Mouse (Mus musculus) spleen, postnatal 10 days (tissue): Measurements from ENCODE around the gene Ifi27l2b.

Experiments
- DNase-seq, 2 experiments: peaks; one replicate each; pipeline ENCODE4 v3.0.0; 2021 to 2022; ENCODE audit warnings: low spot score in 2 of 2

Ifi27l2b gene

GRCm38 (mm10) chr12:103434861-103435260, 22.2 kb downstream of the Ifi27l2b start:
- no peak for DNase-seq

GRCm38 (mm10) chr12:103433986-103434731, 22.9 kb downstream of the Ifi27l2b start, which contains the start of gene Ifi27:
Gene Ifi27 (plus strand): TSS chr12:103434211.
- peak in 1 of 2 experiments; percentile 55 for DNase-seq

GRCm38 (mm10) chr12:103433430-103433829, 23.6 kb downstream of the Ifi27l2b start:
- DNase-seq = no peak

- no peak for DNase-seq
Observed at GRCm38 (mm10) chr12:103426710-103427109, 30.3 kb downstream of the Ifi27l2b start.

- DNase-seq = peak; percentile 95 to 99
Observed at GRCm38 (mm10) chr12:103425729-103426470, 31.1 kb downstream of the Ifi27l2b start, which contains the start of gene Ddx24. Gene Ddx24 (minus strand): TSS chr12:103425830.

- no peak for DNase-seq
Observed at GRCm38 (mm10) chr12:103425016-103425728, 31.9 kb downstream of the Ifi27l2b start.

GRCm38 (mm10) chr12:103408144-103408543, 48.9 kb downstream of the Ifi27l2b start:
- no peak for DNase-seq

GRCm38 (mm10) chr12:103407720-103408119, 49.3 kb downstream of the Ifi27l2b start, which contains the start of gene 9330161L09Rik:
Gene 9330161L09Rik (minus strand): TSS chr12:103407820.
- no peak for DNase-seq

GRCm38 (mm10) chr12:103404131-103404530, 52.9 kb downstream of the Ifi27l2b start:
- no peak for DNase-seq
